Mouse (Mus musculus): ENCODE data around the gene Ptn. TPM values are rescaled to one million over a fixed set of nuclear protein-coding genes. Genes with fewer than 3 reads are reported as not detected.

Gene Ptn
- polyA plus RNA-seq, 1 experiment, result 493 TPM

DNA sequence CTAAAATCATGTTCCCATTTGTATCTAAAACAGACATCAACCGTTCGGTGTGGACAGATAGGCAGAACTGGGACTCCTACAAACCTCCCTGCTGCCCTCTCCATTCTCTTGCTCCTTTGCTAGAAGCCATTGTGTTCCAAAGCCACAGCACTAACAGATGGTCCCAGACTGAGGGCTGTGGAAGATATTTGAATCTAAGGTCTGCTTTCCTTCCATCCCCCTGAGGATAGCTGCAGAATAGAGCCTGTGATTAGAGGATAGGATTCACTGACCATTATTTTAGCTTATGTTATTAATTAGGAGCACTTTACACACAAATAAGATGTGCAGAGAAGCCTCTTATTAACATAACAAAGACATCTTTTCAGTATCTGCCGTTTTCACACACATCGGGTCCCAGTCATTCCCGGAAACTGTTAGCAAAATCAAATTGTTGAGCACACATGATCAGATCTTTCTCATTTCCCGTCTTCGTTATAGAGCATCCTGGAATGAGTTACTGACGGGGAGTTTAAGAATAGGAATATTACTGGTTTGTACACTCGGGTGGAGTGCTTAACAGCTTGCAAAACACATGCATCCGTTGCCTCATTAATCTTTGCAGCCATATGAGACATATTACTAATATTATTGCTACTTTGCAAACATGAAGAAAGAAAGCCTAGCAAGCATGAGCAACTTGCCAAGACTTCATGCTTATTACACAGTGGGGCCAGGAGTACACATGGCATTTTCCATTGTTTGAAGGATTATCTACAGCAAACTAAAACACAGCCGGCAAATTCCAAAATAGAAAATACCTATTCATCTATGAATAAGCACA lies 137.4 kb downstream of the Ptn start:
- TF ChIP-seq POLR2A (IDR thresholded peaks at IDR 0.05; ENCODE audit: extremely low read depth, insufficient read depth, low read length) (no peak), CTCF (IDR thresholded peaks at IDR 0.05; ENCODE audit: extremely low read depth, insufficient read depth, low read length) (no peak)
- H3K27ac ChIP-seq (ENCODE audit: insufficient read depth, low read length), result no peak overlapping the region
- no peak overlapping the region for H3K4me3 ChIP-seq (ENCODE audit: insufficient read depth, low read length)

DNA sequence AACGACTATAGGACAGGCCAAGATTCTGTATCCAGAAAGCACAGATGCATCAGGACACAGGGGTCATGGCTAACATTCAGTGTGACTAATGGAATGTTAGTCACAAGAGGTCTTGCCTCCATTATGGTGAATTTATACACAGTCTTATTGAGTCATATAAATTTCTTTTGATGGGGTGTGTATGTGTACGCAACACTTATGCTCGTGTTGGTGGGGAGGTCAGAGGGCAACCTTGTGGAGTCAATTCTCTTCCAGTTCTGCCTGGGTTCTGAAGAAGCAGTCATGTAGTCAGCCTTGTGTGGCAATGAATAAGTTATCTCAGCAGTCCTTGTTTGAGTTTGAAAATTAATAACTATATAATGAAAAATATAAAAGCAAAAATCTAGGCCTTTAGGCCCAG lies 138.7 kb downstream of the Ptn start:
- Histone ChIP-seq H3K27ac (ENCODE audit: insufficient read depth, low read length) (no peak overlapping the region), H3K4me3 (ENCODE audit: insufficient read depth, low read length) (no peak overlapping the region), H3K4me1 (ENCODE audit: control insufficient read depth, insufficient read depth, low read length) (no peaks in the 10 kb centered on the region)
- TF ChIP-seq CTCF (IDR thresholded peaks at IDR 0.05; ENCODE audit: extremely low read depth, insufficient read depth, low read length) (no peak), POLR2A (IDR thresholded peaks at IDR 0.05; ENCODE audit: extremely low read depth, insufficient read depth, low read length) (no peak)

More for the DNA sequence above, 137.4 kb downstream of the Ptn start:
- no peaks in the 10 kb centered on the region for H3K4me1 ChIP-seq (ENCODE audit: control insufficient read depth, insufficient read depth, low read length)

Measured in cortical plate, adult 2 months (tissue).